Mouse (Mus musculus) cerebellum, adult 2 months (tissue): ENCODE data around the gene Wwc2.

Experiments
- CTCF ChIP-seq: fragments of 200-500 bp; IDR thresholded peaks from 2 replicates; pipeline ENCODE4 v1.5.1; 2011; ENCODE audit warnings: low read depth, mild to moderate bottlenecking, control low read depth, low read length, moderate library complexity, borderline replicate concordance; ENCODE audit not compliant: insufficient read depth
- POLR2A ChIP-seq: fragments of 200-500 bp; IDR thresholded peaks from 2 replicates; pipeline ENCODE4 v1.6.1; 2011; ENCODE audit warnings: low read length, control low read depth, borderline replicate concordance; ENCODE audit not compliant: insufficient read depth

DNA sequence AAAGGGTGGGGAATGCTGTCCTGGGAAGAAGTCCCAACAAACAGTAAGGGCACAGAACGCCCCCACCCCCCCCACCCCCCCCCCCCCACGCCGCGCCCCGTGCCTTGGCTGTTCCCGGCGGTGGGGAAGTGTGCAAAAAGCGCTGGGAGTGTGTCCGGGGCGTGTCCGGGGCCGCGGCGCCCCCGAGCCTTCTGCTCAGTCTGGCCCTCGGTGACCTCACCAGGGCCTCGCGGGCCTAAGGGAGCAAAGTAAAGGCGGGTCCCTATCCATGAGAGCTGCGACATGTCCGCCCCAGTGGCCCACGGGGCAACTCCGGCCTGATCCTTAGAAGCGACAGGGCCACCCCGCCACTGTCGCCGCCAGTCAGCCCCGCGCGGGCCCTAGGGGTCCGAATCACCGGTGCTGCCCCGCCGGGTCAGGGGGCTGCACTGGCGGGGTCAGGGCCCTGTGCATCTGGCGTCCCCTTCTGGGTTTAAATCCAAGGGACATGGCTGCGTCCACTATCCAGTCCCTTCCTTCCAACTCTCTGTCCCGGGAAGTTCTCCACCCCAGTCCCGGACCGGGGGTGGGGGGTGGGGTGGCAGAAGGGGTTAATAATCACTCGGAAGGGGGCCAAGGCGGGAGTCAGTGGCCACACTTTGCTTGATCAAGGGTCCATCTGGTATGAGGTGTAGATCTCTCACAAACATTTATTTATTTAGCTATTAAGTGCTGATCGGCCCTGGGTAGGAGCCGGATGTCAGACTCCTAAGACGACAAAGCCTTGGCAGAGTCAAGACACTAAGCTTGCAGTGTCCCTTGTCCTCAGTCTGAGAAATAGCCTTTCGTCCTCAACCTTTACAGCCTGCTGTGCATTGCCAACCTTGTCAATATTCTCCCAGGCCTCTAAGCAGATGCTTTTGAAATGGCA lies at the start of gene Wwc2:
- TF ChIP-seq CTCF: no peak
- no peak for TF ChIP-seq POLR2A
